In genomic region chrX:94212597-94213321, GRCm38 (mm10) we compare ENCODE assay signal across 8 mouse cellular contexts. TPM values are rescaled to one million over a fixed set of nuclear protein-coding genes. Genes with fewer than 3 reads are reported as not detected.
DNase-seq lines count a peak whose midpoint lies in the region; ATAC-seq and TF ChIP-seq lines count a peak whose summit lies in the region.

Eif2s3x (minus strand) TSS chrX:94212862.

- ATAC-seq in forebrain, embryonic 16.5 days, result peak; percentile 94
- ATAC-seq in lung, embryonic 14.5 days (ENCODE audit: insufficient read depth), result peak; percentile 95

- H3K27me3 ChIP-seq in forebrain, embryonic 16.5 days (replicated peaks; ENCODE audit: control insufficient read depth, insufficient read depth, low read length), result no peaks in the 10 kb centered on the region
- H3K27me3 ChIP-seq in lung, embryonic 14.5 days (ENCODE audit: insufficient read depth, low read length), result no peaks in the 10 kb centered on the region
- no peaks in the 10 kb centered on the region for H3K27me3 ChIP-seq in thymus, adult 2 months (ENCODE audit: control insufficient read depth, insufficient read depth, low read length)

- TF ChIP-seq POLR2A in olfactory bulb, adult 2 months (IDR thresholded peaks at IDR 0.05; ENCODE audit: insufficient read depth, low read depth, low read length), result no peak; the same call in 1 of the 2 replicates
- no peak for TF ChIP-seq POLR2A in thymus, adult 2 months (IDR thresholded peaks at IDR 0.05; ENCODE audit: control insufficient read depth, extremely low read depth, insufficient read depth, low read length, poor library complexity)

- TF ChIP-seq CTCF in layer of hippocampus, adult 2 months (conservative IDR thresholded peaks at IDR 0.05), result peak; percentile 83
- peak; percentile 70 for TF ChIP-seq CTCF in lung, embryonic 14.5 days (IDR thresholded peaks at IDR 0.05; ENCODE audit: low read depth)
- peak; percentile 67; the same call in 1 of the 2 replicates for TF ChIP-seq CTCF in olfactory bulb, adult 2 months (IDR thresholded peaks at IDR 0.05; ENCODE audit: insufficient read depth, low read depth, low read length)
- peak; percentile 65; the same call in 1 of the 2 replicates for TF ChIP-seq CTCF in thymus, adult 2 months (IDR thresholded peaks at IDR 0.05; ENCODE audit: borderline replicate concordance, control insufficient read depth, extremely low read depth, insufficient read depth, low read length, poor library complexity)

- DNase-seq in ES-CJ7 (ENCODE audit: low read depth, low spot score), result peak; percentile 86
- DNase-seq in cerebellum, adult 11-12 months, result peak; percentile 82
- DNase-seq in heart, postnatal 36 days, result peak; percentile 81 to 94
- peak; percentile 78 to 86 for DNase-seq in layer of hippocampus, adult 2 months (ENCODE audit: low spot score in 2 of 2)
- DNase-seq in lung, embryonic 14.5 days, result peak; percentile 94
- DNase-seq in thymus, adult 2 months, result peak; percentile 78

- WGBS in forebrain, embryonic 16.5 days, result under 1% methylated on average over 52 of the region's 52 CpGs
- under 1% methylated on average over 52 of the region's 52 CpGs for WGBS in lung, embryonic 14.5 days
- WGBS in olfactory bulb, adult 2 months, result under 1% methylated on average over 52 of the region's 52 CpGs
- WGBS in thymus, adult 2 months, result under 1% methylated on average over 52 of the region's 52 CpGs

- peak within 1 kb of the TSS; percentile 87 for H3K4me3 ChIP-seq in forebrain, embryonic 16.5 days (replicated peaks; ENCODE audit: low read length)
- peak within 1 kb of the TSS; percentile 74 for H3K4me3 ChIP-seq in layer of hippocampus, adult 2 months
- peak within 1 kb of the TSS; percentile 74 for H3K4me3 ChIP-seq in lung, embryonic 14.5 days (ENCODE audit: low read depth, low read length)
- H3K4me3 ChIP-seq in olfactory bulb, adult 2 months (ENCODE audit: insufficient read depth, low read depth, low read length), result peak within 1 kb of the TSS; percentile 61
- peak within 1 kb of the TSS; percentile 100 for H3K4me3 ChIP-seq in thymus, adult 2 months (ENCODE audit: control insufficient read depth, insufficient read depth, low read length)

- H3K9me3 ChIP-seq in forebrain, embryonic 16.5 days (ENCODE audit: control insufficient read depth, low read length), result no peaks in the 10 kb centered on the region
- no peaks in the 10 kb centered on the region for H3K9me3 ChIP-seq in lung, embryonic 14.5 days (ENCODE audit: low read depth, low read length)

- H3K9ac ChIP-seq in forebrain, embryonic 16.5 days (replicated peaks; ENCODE audit: low read depth, low read length), result peak within 1 kb of the TSS; percentile 82
- peak within 1 kb of the TSS; percentile 80 for H3K9ac ChIP-seq in lung, embryonic 14.5 days

- H3K4me2 ChIP-seq in forebrain, embryonic 16.5 days (ENCODE audit: low read length), result peak within 1 kb of the TSS; percentile 69
- H3K4me2 ChIP-seq in lung, embryonic 14.5 days, result peak within 1 kb of the TSS; percentile 68

- H3K27ac ChIP-seq in forebrain, embryonic 16.5 days (ENCODE audit: low read length), result peak within 1 kb of the TSS; percentile 83
- H3K27ac ChIP-seq in layer of hippocampus, adult 2 months, result peak within 1 kb of the TSS; percentile 98
- peak within 1 kb of the TSS; percentile 79 for H3K27ac ChIP-seq in lung, embryonic 14.5 days (ENCODE audit: low read depth)
- peak within 1 kb of the TSS; percentile 96 for H3K27ac ChIP-seq in olfactory bulb, adult 2 months (ENCODE audit: insufficient read depth, low read depth, low read length)
- peak within 1 kb of the TSS; percentile 70; the same call in 1 of the 2 replicates for H3K27ac ChIP-seq in thymus, adult 2 months (ENCODE audit: control insufficient read depth, insufficient read depth, low read length)

- no peaks in the 10 kb centered on the region; the same call in 1 of the 2 replicates for H3K4me1 ChIP-seq in forebrain, embryonic 16.5 days (replicated peaks; ENCODE audit: control insufficient read depth, insufficient read depth, low read length)
- no peaks in the 10 kb centered on the region for H3K4me1 ChIP-seq in lung, embryonic 14.5 days (ENCODE audit: insufficient read depth)
- H3K4me1 ChIP-seq in olfactory bulb, adult 2 months (ENCODE audit: control insufficient read depth, insufficient read depth, low read length), result no peaks in the 10 kb centered on the region
- H3K4me1 ChIP-seq in thymus, adult 2 months (replicated peaks; ENCODE audit: control insufficient read depth, insufficient read depth, low read length), result no peaks in the 10 kb centered on the region; the same call in 1 of the 2 replicates

- peaks cover 6% of the 10 kb centered on the region for H3K36me3 ChIP-seq in forebrain, embryonic 16.5 days (ENCODE audit: control insufficient read depth, insufficient read depth)
- H3K36me3 ChIP-seq in lung, embryonic 14.5 days (ENCODE audit: insufficient read depth), result peaks cover 26% of the 10 kb centered on the region
- peaks cover 15% of the 10 kb centered on the region for H3K36me3 ChIP-seq in thymus, adult 2 months (ENCODE audit: control insufficient read depth, insufficient read depth, low read length)

- intact Hi-C loops in heart, postnatal 36 days (cut with DNase I), result loop anchor here (2.0 kb wide), 2 partner anchors 22 to 36 kb away; partner anchors contain the start of gene Klhl15

RNA-seq across cellular contexts. Expression of gene Eif2s3x, which starts in this region (rescaled TPM):
- polyA plus RNA-seq in forebrain, embryonic 16.5 days (2015; fragmentation: Nextera tagmentation; extraction: Ambion mirVana), result 106 and 121 TPM in 2 replicates
- total RNA-seq in heart, postnatal 36 days (2021), result 100 to 1,000 TPM; 100 to 154 TPM
- total RNA-seq in layer of hippocampus, adult 2 months (2021), result 100 to 1,000 TPM; 102 to 159 TPM
- polyA plus RNA-seq in lung, embryonic 14.5 days (2014; fragmentation: Nextera tagmentation; extraction: Ambion mirVana), result 73.0 and 116 TPM in 2 replicates
- polyA plus RNA-seq in olfactory bulb, adult 2 months (2012; ENCODE audit: insufficient read depth, insufficient read length, low replicate concordance, missing spikeins), result not detected in 2 replicates
- 68.9 and 83.3 TPM in 2 replicates for polyA plus RNA-seq in thymus, adult 2 months (2012; rRNA removed)

Comparison
In these comparisons a context has a peak if more than half of its experiments do, and no peak if none do; other contexts are left out.
1. Peak in every context shown above with its lines: DNase-seq, ATAC-seq, H3K4me3 ChIP-seq and H3K27ac ChIP-seq.